Mouse (Mus musculus): ENCODE results near the gene Arfgap3. TPM values are rescaled to one million over a fixed set of nuclear protein-coding genes. Genes with fewer than 3 reads are reported as not detected.
"Not testable (repeated sequence)": the region's sequence is repeated elsewhere in the genome, so short reads cannot be mapped to it uniquely, and the experiment has no call there.

Arfgap3 gene
- polyA plus RNA-seq, 1 experiment from 2014 or later = 44.5 TPM

DNA sequence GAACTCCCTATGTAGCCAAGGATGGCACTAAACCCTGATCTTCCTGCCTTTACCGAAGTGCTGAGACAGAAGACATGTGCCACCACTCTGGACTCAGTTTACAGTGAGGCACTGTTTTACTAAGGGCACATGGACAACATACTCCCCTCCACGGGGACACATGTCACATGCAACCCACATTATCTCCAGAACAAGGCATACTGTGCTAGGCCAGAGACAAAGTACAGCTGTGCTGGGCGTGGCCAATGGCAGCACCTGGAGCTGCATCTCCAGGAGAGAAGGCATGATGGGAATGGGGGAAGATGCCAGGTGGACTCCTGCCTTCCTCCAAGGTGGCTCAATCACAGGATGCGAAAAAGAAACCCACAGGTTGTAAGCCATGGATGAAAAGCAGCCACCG, 21.1 kb downstream of the Arfgap3 start:
- H3K4me1 ChIP-seq (replicated peaks; ENCODE audit: control insufficient read depth, insufficient read depth, low read length) = no peaks in the 10 kb centered on the region
- 87% methylated on average over 5 of the region's 5 CpGs for WGBS
- H3K4me3 ChIP-seq (replicated peaks; ENCODE audit: low read length) = no peak overlapping the region
- ATAC-seq = no peak
- 0 out of 2 replicates have a peak, but pooled peaks cover 9% of the 10 kb centered on the region for H3K36me3 ChIP-seq (ENCODE audit: control insufficient read depth, insufficient read depth)
- no peaks in the 10 kb centered on the region for H3K9me3 ChIP-seq (ENCODE audit: control insufficient read depth, low read length)
- H3K9ac ChIP-seq (replicated peaks; ENCODE audit: low read depth, low read length) = no peak overlapping the region
- H3K27ac ChIP-seq (ENCODE audit: low read length) = no peak overlapping the region
- no peak overlapping the region for H3K4me2 ChIP-seq (ENCODE audit: low read length)
- H3K27me3 ChIP-seq (replicated peaks; ENCODE audit: control insufficient read depth, insufficient read depth, low read length) = no peaks in the 10 kb centered on the region

DNA sequence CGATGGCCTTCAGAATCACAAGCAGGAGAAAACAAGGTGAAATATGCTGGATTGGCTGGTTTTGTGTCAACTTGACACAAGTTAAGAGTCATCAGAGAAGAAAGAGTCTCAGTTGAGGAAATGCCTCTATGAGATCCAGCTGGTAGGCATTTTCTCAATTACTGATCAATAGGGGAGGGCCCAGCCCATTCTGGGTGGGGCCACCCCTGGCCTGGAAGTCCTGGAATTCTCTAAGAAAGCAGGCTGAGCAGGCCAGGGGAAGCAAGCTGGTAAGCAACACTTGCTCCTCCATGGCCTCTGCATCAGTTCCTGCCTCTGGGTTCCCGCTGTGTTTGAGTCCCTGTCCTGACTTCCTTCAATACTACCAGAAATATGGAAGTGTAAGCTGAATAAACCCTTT, 27.0 kb downstream of the Arfgap3 start:
- ATAC-seq = no peak
- 91% methylated on average over 2 of the region's 2 CpGs for WGBS
- H3K4me1 ChIP-seq (replicated peaks; ENCODE audit: control insufficient read depth, insufficient read depth, low read length) = no peaks in the 10 kb centered on the region
- no peaks in the 10 kb centered on the region for H3K27me3 ChIP-seq (replicated peaks; ENCODE audit: control insufficient read depth, insufficient read depth, low read length)
- H3K4me2 ChIP-seq (ENCODE audit: low read length) = no peak overlapping the region
- no peak overlapping the region for H3K4me3 ChIP-seq (replicated peaks; ENCODE audit: low read length)
- H3K9me3 ChIP-seq (ENCODE audit: control insufficient read depth, low read length) = no peaks in the 10 kb centered on the region
- H3K9ac ChIP-seq (replicated peaks; ENCODE audit: low read depth, low read length) = no peak overlapping the region
- peaks cover 18% of the 10 kb centered on the region for H3K36me3 ChIP-seq (ENCODE audit: control insufficient read depth, insufficient read depth)
- H3K27ac ChIP-seq (ENCODE audit: low read length) = no peak overlapping the region

DNA sequence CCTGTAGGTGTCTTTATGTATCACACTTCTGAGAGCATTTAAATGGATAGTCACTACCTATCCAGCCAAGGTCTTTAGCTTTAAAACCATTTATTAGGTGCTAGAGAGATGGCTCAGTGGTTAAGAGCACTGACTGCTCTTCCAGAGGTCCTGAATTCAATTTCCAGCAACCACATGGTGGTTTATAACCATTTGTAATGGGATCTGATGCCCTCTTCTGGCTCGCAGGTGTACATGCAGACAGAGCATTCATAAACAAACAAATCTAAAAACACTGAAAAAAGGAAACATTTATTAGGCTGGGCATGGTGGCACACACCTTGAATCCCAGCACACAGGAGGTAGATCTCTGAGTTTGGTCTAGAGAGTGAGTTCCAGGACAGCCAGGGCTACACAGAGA, 35.1 kb downstream of the Arfgap3 start:
- Histone ChIP-seq H3K9me3 (ENCODE audit: control insufficient read depth, low read length) (no peaks in the 10 kb centered on the region), H3K4me3 (replicated peaks; ENCODE audit: low read length) (no peak overlapping the region), H3K27me3 (replicated peaks; ENCODE audit: control insufficient read depth, insufficient read depth, low read length) (no peaks in the 10 kb centered on the region), H3K4me1 (replicated peaks; ENCODE audit: control insufficient read depth, insufficient read depth, low read length) (no peaks in the 10 kb centered on the region), H3K27ac (ENCODE audit: low read length) (no peak overlapping the region), H3K36me3 (ENCODE audit: control insufficient read depth, insufficient read depth) (peaks cover 17% of the 10 kb centered on the region), H3K4me2 (ENCODE audit: low read length) (no peak overlapping the region), H3K9ac (replicated peaks; ENCODE audit: low read depth, low read length) (no peak overlapping the region)
- ATAC-seq = no peak
- 77% methylated on average over 1 of the region's 1 CpGs for WGBS

DNA sequence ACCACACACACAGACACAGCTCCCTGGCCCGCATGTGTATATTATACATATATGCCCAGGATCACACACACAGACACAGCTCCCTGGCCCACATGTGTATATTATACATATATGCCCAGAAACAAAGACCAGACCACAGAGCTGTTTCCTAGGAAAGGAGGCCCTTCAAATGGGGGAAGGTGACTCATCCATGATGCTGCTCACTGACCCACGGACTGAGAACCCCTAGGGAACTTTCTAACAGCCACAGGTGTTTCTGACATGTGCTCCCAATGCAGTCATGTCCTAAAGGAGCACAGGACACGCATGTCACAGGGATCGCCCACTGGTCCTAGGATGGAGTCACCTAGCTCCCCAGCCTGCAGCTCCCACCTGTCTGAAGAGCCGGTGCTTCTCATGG, 40.2 kb downstream of the Arfgap3 start:
- Histone ChIP-seq H3K4me3 (replicated peaks; ENCODE audit: low read length) (no peak overlapping the region), H3K4me1 (replicated peaks; ENCODE audit: control insufficient read depth, insufficient read depth, low read length) (no peaks in the 10 kb centered on the region), H3K27ac (ENCODE audit: low read length) (no peak overlapping the region), H3K4me2 (ENCODE audit: low read length) (no peak overlapping the region), H3K9ac (replicated peaks; ENCODE audit: low read depth, low read length) (no peak overlapping the region), H3K9me3 (ENCODE audit: control insufficient read depth, low read length) (no peaks in the 10 kb centered on the region), H3K27me3 (replicated peaks; ENCODE audit: control insufficient read depth, insufficient read depth, low read length) (no peaks in the 10 kb centered on the region), H3K36me3 (ENCODE audit: control insufficient read depth, insufficient read depth) (peaks cover 8% of the 10 kb centered on the region)
- WGBS = 95% methylated on average over 5 of the region's 5 CpGs
- ATAC-seq = no peak

DNA sequence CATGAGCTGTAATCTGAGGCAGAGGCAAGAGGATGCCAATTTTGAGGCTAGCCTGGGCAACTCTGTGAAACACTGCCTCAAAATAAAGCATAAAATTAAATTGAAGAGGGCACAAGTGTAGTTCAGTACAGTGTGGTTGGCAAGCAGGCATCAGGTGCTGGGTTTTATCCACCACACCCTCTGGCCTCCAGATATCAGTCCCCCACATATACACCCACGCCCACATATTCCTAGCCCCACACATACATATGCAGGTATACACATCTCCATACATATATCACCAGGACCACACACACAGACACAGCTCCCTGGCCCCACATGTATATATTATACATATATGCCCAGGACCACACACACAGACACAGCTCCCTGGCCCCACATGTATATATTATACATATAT, 41.3 kb downstream of the Arfgap3 start:
- not testable (repeated sequence) for H3K4me3 ChIP-seq (replicated peaks; ENCODE audit: low read length); H3K27me3 ChIP-seq (replicated peaks; ENCODE audit: control insufficient read depth, insufficient read depth, low read length); H3K9ac ChIP-seq (replicated peaks; ENCODE audit: low read depth, low read length); ATAC-seq; H3K36me3 ChIP-seq (ENCODE audit: control insufficient read depth, insufficient read depth); H3K9me3 ChIP-seq (ENCODE audit: control insufficient read depth, low read length); H3K4me2 ChIP-seq (ENCODE audit: low read length); H3K27ac ChIP-seq (ENCODE audit: low read length); H3K4me1 ChIP-seq (replicated peaks; ENCODE audit: control insufficient read depth, insufficient read depth, low read length)
- WGBS = 89% methylated on average over 1 of the region's 1 CpGs

DNA sequence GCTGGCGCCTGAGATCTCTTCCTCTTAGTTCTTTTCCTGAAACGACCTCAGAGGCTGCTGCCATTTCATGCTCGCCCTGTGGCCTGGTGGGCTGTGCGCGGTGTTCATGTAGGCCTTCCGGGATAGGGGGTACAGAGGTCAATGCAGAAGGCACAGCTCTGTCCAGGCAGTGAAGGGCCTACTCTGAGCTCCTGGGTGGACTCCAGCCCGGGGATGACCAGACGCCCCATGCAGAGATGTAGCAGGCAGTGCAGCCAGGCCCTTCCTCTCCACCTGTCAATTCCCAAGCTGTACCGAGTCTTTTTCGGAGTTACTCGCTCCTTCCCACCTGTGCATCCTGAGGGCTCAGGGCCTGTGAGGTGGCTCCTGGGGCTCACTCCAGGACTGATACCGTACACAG, 43.9 kb downstream of the Arfgap3 start:
- H3K4me2 ChIP-seq (ENCODE audit: low read length) = no peak overlapping the region
- H3K4me3 ChIP-seq (replicated peaks; ENCODE audit: low read length) = no peak overlapping the region
- no peak overlapping the region for H3K9ac ChIP-seq (replicated peaks; ENCODE audit: low read depth, low read length)
- no peaks in the 10 kb centered on the region; the same call in 1 of the 2 replicates for H3K36me3 ChIP-seq (ENCODE audit: control insufficient read depth, insufficient read depth)
- H3K9me3 ChIP-seq (ENCODE audit: control insufficient read depth, low read length) = no peaks in the 10 kb centered on the region
- H3K27ac ChIP-seq (ENCODE audit: low read length) = no peak overlapping the region
- no peaks in the 10 kb centered on the region for H3K4me1 ChIP-seq (replicated peaks; ENCODE audit: control insufficient read depth, insufficient read depth, low read length)
- WGBS = 93% methylated on average over 12 of the region's 12 CpGs
- no peaks in the 10 kb centered on the region for H3K27me3 ChIP-seq (replicated peaks; ENCODE audit: control insufficient read depth, insufficient read depth, low read length)
- ATAC-seq = no peak

DNA sequence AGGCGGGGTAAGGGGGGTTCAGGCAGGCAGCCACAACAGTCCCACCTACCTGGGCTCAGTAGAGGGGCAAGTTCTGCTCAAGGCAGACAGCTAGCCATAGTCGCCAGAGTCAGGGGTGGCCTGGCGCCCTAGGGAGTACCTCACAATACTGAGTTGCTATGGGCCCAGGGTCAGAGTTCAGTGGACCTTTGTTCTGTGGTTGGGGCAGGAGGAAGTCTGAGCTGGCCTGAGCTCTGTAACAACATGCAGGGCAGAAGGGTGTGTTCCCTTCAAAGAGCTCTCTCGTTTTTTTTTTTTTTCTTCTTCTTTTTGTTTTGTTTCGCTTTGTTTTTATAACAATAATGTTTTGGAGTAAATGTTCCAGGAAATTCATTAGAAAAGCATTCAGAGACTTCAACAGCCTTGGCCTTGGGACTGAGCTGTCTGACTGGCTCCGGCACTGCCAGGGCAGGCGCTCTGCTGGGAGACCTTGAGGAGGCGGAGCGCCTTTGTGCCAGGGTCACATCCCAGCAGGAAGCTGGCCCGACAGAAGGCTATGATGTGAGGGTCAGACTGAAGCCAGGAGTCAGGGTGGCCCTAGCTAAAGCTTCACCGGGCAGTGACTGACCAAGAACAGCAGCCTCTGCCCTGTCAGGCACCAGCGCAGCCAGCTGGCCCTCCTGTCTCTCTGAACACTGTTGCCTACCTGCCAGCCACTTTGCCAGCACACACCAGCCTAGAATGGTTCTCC, 44.7 kb downstream of the Arfgap3 start:
- no peak for ATAC-seq
- Histone ChIP-seq H3K9ac (replicated peaks; ENCODE audit: low read depth, low read length) (no peak overlapping the region), H3K36me3 (ENCODE audit: control insufficient read depth, insufficient read depth) (no peaks in the 10 kb centered on the region; the same call in 1 of the 2 replicates), H3K27me3 (replicated peaks; ENCODE audit: control insufficient read depth, insufficient read depth, low read length) (no peaks in the 10 kb centered on the region), H3K4me2 (ENCODE audit: low read length) (no peak overlapping the region), H3K27ac (ENCODE audit: low read length) (no peak overlapping the region), H3K9me3 (ENCODE audit: control insufficient read depth, low read length) (no peaks in the 10 kb centered on the region), H3K4me1 (replicated peaks; ENCODE audit: control insufficient read depth, insufficient read depth, low read length) (no peaks in the 10 kb centered on the region), H3K4me3 (replicated peaks; ENCODE audit: low read length) (no peak overlapping the region)
- WGBS = 62% methylated on average over 12 of the region's 12 CpGs

DNA sequence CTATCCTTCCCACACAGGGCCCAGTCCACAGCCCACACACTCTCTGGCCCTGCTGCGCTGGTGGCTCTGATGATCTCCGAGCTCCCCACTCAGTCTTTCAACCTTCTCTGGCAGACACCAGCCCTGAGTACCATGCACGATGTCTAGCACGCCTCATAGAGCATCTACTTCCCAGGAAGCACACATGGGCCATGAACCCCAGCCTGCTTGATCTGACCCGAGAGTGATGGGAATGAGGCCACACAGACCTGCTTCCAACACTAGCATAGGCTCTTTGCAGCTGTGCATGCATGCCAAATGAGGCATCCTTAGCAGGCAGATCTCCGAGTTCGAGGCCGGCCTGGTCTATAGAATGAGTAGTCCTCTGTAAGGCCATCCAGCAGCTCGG, 45.2 kb downstream of the Arfgap3 start:
- H3K4me2 ChIP-seq (ENCODE audit: low read length) = no peak overlapping the region
- no peak overlapping the region for H3K4me3 ChIP-seq (replicated peaks; ENCODE audit: low read length)
- no peak overlapping the region for H3K27ac ChIP-seq (ENCODE audit: low read length)
- H3K4me1 ChIP-seq (replicated peaks; ENCODE audit: control insufficient read depth, insufficient read depth, low read length) = no peaks in the 10 kb centered on the region
- no peak overlapping the region for H3K9ac ChIP-seq (replicated peaks; ENCODE audit: low read depth, low read length)
- no peaks in the 10 kb centered on the region for H3K9me3 ChIP-seq (ENCODE audit: control insufficient read depth, low read length)
- ATAC-seq = no peak
- H3K36me3 ChIP-seq (ENCODE audit: control insufficient read depth, insufficient read depth) = no peaks in the 10 kb centered on the region; the same call in 1 of the 2 replicates
- H3K27me3 ChIP-seq (replicated peaks; ENCODE audit: control insufficient read depth, insufficient read depth, low read length) = no peaks in the 10 kb centered on the region
- WGBS = 83% methylated on average over 9 of the region's 9 CpGs

DNA sequence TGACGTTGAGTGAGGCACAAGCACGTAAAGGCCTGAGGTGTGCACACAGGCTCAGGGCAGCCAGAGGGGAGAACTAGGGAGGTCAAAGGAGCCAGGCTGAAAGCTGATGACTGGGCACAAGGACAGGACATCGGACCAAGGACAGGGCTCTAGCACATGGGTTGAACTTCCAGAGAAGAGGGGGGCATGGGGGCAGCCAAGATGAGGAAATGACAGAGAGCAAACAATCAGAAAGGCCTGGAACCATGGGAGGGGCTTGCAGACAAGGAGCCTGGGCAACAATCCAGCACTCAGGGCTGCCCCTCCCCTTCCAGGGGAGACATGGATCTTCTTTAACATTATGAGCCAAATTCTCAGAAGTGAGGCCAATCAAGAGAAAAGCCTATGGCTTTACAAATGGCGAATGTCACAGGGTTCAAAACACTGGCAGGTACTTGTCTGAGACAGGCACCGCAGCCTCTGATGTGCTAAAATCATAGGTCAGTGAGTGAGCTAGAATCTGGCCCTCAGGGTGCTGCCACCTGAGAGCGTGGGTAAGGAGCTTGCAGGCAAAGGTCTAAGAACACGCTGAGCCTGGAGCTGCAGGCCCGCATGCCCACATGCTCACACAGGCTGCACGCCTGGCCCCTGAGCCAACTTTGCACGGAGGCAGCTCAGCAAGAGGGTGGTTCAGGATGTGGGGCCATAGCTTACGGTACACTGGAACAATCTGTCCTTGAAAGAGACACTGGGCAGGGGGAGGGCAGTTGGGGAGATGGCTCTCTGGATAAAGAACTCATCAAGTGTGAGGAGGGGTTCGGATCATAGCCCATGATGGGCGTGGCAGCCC, 46.2 kb downstream of the Arfgap3 start:
- WGBS = 78% methylated on average over 13 of the region's 13 CpGs
- Histone ChIP-seq H3K36me3 (ENCODE audit: control insufficient read depth, insufficient read depth) (no peaks in the 10 kb centered on the region; the same call in 1 of the 2 replicates), H3K4me3 (replicated peaks; ENCODE audit: low read length) (no peak overlapping the region), H3K27me3 (replicated peaks; ENCODE audit: control insufficient read depth, insufficient read depth, low read length) (no peaks in the 10 kb centered on the region), H3K27ac (ENCODE audit: low read length) (no peak overlapping the region), H3K4me2 (ENCODE audit: low read length) (no peak overlapping the region), H3K9me3 (ENCODE audit: control insufficient read depth, low read length) (no peaks in the 10 kb centered on the region), H3K9ac (replicated peaks; ENCODE audit: low read depth, low read length) (no peak overlapping the region), H3K4me1 (replicated peaks; ENCODE audit: control insufficient read depth, insufficient read depth, low read length) (no peaks in the 10 kb centered on the region)
- no peak for ATAC-seq
